ENCODE assay signal across 14 mouse cellular contexts in genomic region chr9:60983246-60983645, GRCm38 (mm10).
"Had no signal": no experiment of that assay in that cellular context is flagged by ENCODE, and none has a peak within 500 bp of the region (broad histone marks: within the 10 kb centered on the region; RNA-seq: fewer than 3 reads in every experiment).

No protein-coding gene starts in this region.

- H3K4me2 ChIP-seq: kidney, embryonic 15.5 days; limb, embryonic 15.5 days; liver, embryonic 11.5 days; liver, embryonic 15.5 days; lung, embryonic 15.5 days; midbrain, embryonic 11.5 days had no signal

- H3K9ac ChIP-seq: kidney, embryonic 15.5 days; limb, embryonic 15.5 days; liver, embryonic 15.5 days; lung, embryonic 15.5 days had no signal

- H3K27ac ChIP-seq: kidney, embryonic 15.5 days; left cerebral cortex, adult 2 months; limb, embryonic 15.5 days; liver, embryonic 15.5 days; lung, embryonic 15.5 days; stomach, postnatal 0 days had no signal

- H3K4me3 ChIP-seq: kidney, embryonic 15.5 days; left cerebral cortex, adult 2 months; limb, embryonic 15.5 days; liver, embryonic 15.5 days; lung, embryonic 15.5 days had no signal

- H3K9me3 ChIP-seq: kidney, embryonic 15.5 days; limb, embryonic 15.5 days; liver, embryonic 15.5 days; lung, embryonic 15.5 days had no signal

- H3K4me1 ChIP-seq: kidney, embryonic 15.5 days; liver, embryonic 15.5 days; lung, embryonic 15.5 days had no signal

- H3K36me3 ChIP-seq: kidney, embryonic 15.5 days; limb, embryonic 15.5 days; liver, embryonic 15.5 days; lung, embryonic 15.5 days had no signal

- DNase-seq: kidney, postnatal 10 days; layer of hippocampus, postnatal 36 days; lung, adult 18-20 months; lung, postnatal 14 days; lung, postnatal 4 days; thymus, postnatal 25 days had no signal

- H3K27me3 ChIP-seq: kidney, embryonic 15.5 days; liver, embryonic 15.5 days had no signal
